Mouse (Mus musculus): ENCODE measurements around the gene Palld. TPM values are rescaled to one million over a fixed set of nuclear protein-coding genes. Genes with fewer than 3 reads are reported as not detected.

Gene Palld
- total and polyA plus RNA-seq, 2 experiments from 2014 or later = 10.7 to 11.0 TPM

DNA sequence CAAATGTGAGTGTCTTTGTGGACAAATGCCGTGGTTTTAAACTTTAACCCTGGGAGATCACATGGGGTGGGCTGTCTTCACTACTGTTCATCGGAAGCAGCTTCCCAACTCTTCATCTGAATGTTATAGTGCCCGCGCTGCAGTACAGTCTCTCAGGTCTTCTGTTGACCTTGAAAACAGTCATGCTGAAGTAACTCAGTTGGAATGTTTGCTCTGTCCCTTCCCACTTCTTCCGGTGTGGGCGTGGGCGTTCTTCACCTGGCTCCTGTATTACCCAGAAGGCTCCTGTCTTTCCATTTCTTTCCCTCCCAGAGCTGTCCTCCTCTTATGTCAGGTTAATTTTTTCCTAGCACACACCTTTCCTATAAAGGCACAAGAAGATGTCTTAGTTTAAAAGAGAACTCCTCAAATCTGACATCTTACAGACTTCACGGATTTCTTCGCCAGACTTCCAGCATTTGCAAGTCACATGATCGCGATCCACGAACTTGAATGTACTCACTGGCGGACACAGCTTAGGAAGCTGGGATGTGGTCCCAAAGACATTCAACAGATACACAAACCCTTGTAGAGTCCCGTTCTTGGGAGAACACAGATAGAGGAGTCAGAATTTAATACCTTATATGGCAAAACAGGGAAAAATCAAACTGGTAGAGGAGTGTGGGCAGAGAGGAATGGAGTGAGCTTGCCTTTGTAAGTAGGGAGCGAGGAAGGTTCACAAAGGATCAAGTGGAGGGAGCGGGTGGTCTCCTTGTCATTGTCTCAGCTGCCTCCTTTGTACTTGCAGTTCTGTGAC, 189.1 kb downstream of the Palld start:
- Histone ChIP-seq H3K36me3 (ENCODE audit: insufficient read depth) (no peaks in the 10 kb centered on the region), H3K4me2 (ENCODE audit: low read depth) (no peak overlapping the region), H3K27ac (ENCODE audit: low read depth, low read length) (no peak overlapping the region), H3K4me1 (ENCODE audit: insufficient read depth) (no peaks in the 10 kb centered on the region), H3K4me3 (ENCODE audit: low read depth, low read length) (no peak overlapping the region), H3K9me3 (ENCODE audit: low read length) (no peaks in the 10 kb centered on the region), H3K27me3 (ENCODE audit: insufficient read depth, low read length) (no peaks in the 10 kb centered on the region), H3K9ac (no peak overlapping the region)
- 89% methylated on average over 16 of the region's 16 CpGs for WGBS
- TF ChIP-seq CTCF (IDR thresholded peaks at IDR 0.05; ENCODE audit: low read depth) = no peak
- ATAC-seq (no peak), DNase-seq (no peak)

DNA sequence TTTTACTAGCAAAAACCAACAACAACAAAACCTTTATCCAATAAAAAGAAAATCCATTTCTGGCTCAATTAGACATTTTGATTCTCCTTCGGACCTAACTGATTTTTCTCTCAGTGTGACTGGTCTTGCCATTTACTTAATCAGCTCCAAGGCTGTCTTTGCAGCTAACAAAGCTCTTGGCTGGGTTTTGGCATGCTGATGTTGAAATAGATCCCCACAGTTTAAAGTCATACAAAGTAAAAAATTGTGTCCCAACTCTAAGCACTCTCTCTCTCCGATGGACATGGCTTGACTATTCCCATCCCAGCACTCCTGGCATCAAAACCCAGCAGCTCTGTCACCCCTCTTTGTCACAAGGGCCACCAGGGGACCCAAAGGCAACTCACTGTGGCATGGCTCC, 190.1 kb downstream of the Palld start:
- DNase-seq (no peak), ATAC-seq (no peak)
- no peaks in the 10 kb centered on the region for H3K36me3 ChIP-seq (ENCODE audit: insufficient read depth)
- no peak overlapping the region for H3K4me3 ChIP-seq (ENCODE audit: low read depth, low read length)
- no peaks in the 10 kb centered on the region for H3K9me3 ChIP-seq (ENCODE audit: low read length)
- TF ChIP-seq CTCF (IDR thresholded peaks at IDR 0.05; ENCODE audit: low read depth) = no peak
- no peak overlapping the region for H3K4me2 ChIP-seq (ENCODE audit: low read depth)
- no peak overlapping the region for H3K27ac ChIP-seq (ENCODE audit: low read depth, low read length)
- H3K27me3 ChIP-seq (ENCODE audit: insufficient read depth, low read length) = no peaks in the 10 kb centered on the region
- no peaks in the 10 kb centered on the region for H3K4me1 ChIP-seq (ENCODE audit: insufficient read depth)
- H3K9ac ChIP-seq = no peak overlapping the region
- 81% methylated on average over 2 of the region's 2 CpGs for WGBS

DNA sequence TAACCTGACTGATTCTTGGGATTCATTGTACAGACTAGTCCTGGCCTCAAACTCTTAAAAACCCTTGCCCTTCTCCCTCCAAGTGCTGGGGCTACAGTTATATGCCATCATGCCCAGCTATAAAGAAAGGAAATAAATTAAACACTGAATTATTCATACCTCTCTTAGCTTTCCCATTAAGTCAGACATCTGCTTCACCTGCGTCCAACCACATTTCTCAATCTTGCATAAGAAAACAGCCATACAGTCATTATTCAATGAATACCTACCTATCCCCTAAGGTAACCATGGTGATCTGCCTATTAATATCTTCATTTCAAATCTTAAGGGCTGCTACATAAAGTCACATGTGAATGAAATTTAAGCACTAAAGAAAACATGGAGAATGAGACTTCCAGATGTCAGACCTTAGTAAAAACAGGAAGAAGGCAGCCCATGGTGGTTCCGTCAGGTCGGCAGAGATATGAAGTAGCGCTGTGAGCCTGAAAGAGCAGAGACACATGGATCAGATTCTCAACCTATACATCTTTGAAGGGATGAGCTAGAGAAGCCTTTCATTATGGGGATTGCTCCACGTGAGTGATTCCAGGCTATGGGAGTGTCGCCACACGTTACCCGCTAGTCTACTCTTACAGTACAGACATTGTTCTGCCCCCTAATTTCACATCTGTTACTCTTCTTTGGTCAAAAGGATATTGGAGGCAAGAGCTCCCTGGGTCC, 193.7 kb downstream of the Palld start:
- Histone ChIP-seq H3K9me3 (ENCODE audit: low read length) (no peaks in the 10 kb centered on the region), H3K27ac (ENCODE audit: low read depth, low read length) (no peak overlapping the region), H3K4me1 (ENCODE audit: insufficient read depth) (no peaks in the 10 kb centered on the region), H3K36me3 (ENCODE audit: insufficient read depth) (no peaks in the 10 kb centered on the region), H3K9ac (no peak overlapping the region), H3K4me2 (ENCODE audit: low read depth) (no peak overlapping the region), H3K4me3 (ENCODE audit: low read depth, low read length) (no peak overlapping the region), H3K27me3 (ENCODE audit: insufficient read depth, low read length) (no peaks in the 10 kb centered on the region)
- no peak for TF ChIP-seq CTCF (IDR thresholded peaks at IDR 0.05; ENCODE audit: low read depth)
- DNase-seq = peak; percentile 13
- whole genome bisulfite sequencing = 62% methylated on average over 8 of the region's 8 CpGs
- ATAC-seq = peak; percentile 55; the same call in 1 of the 2 replicates

DNA sequence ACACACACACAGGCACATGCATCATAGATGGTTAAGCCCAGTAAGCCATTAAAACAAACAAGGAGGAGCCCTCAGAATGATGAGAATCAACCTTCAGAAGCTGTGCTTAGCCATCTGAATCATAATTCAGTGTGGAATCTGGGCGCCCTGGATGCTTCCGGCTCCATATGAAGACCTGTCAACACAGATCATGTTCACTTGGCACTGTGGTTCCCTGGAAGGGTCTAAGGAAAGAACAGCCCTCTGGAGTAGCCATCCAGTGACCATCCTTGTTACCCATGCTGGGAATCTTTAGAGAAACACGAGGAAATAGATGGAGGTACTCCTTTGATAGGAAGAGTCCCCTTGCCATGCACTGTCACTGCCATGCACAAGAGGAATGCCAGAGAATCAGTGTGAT, 197.0 kb downstream of the Palld start:
- Histone ChIP-seq H3K9me3 (ENCODE audit: low read length) (no peaks in the 10 kb centered on the region), H3K36me3 (ENCODE audit: insufficient read depth) (no peaks in the 10 kb centered on the region), H3K4me1 (ENCODE audit: insufficient read depth) (peaks cover 10% of the 10 kb centered on the region), H3K27ac (ENCODE audit: low read depth, low read length) (no peak overlapping the region), H3K4me3 (ENCODE audit: low read depth, low read length) (no peak overlapping the region), H3K4me2 (ENCODE audit: low read depth) (no peak overlapping the region), H3K9ac (no peak overlapping the region), H3K27me3 (ENCODE audit: insufficient read depth, low read length) (no peaks in the 10 kb centered on the region)
- WGBS = 81% methylated on average over 3 of the region's 3 CpGs
- ATAC-seq (no peak), DNase-seq (no peak)
- TF ChIP-seq CTCF (IDR thresholded peaks at IDR 0.05; ENCODE audit: low read depth) = no peak

DNA sequence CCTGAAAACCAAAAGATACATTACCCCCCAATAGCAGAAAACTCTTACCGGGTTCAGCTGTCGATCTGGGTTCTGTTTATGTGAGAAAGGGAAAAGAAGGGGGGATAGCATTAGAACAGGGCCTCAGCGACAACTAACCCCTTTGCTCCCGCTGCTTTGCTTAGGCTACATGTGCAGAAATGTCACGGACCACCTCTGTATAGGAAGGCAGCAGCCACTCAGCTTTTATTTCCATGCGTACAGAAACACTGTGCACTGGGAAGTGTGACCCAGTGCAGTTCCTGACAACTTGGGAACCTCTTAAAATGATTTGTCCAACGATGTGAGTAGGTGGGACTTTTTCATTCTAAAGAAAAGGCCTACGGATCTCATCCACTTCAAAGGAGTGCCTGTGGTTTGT, 200.4 kb downstream of the Palld start:
- no peak for ATAC-seq
- no peak for TF ChIP-seq CTCF (IDR thresholded peaks at IDR 0.05; ENCODE audit: low read depth)
- 39% methylated on average over 8 of the region's 8 CpGs for WGBS

DNA sequence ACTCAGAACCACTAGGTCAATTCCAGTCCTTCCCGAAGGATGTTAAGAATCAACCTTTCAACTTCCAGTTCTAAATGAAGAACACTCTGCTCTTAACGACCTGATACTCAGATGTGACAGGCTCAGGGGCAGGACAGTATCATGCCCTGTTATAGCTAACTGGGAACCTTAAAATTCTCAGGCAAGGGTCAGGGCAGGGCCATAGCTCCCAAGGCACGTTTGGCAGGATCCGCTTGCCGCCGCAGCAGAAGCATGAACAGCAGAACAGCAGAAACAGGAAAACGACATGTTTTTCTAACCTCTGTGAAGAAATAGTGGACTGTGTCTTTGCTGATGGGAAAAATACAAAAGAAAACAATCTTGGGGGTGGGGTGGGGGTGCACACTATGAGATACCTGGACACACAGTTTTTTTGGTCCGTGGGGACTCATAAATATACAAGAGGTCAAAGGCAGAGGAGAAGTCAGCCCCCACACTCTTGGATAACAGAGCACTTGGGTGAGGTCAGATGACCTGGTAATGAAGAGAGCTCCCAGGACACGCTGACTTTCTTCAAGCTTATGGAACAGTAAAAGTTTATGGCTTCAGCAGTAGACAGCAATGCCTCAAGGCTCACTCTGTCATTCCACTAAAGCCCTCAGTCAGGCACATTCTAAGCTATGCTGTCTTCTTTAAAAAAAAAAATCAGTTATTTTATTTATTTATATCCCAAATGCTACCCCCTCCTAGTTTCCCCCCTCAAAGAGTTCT, 201.4 kb downstream of the Palld start:
- TF ChIP-seq CTCF (IDR thresholded peaks at IDR 0.05; ENCODE audit: low read depth) = no peak
- H3K9ac ChIP-seq = no peak overlapping the region
- H3K27ac ChIP-seq (ENCODE audit: low read depth, low read length) = no peak overlapping the region
- H3K27me3 ChIP-seq (ENCODE audit: insufficient read depth, low read length) = no peaks in the 10 kb centered on the region
- no peaks in the 10 kb centered on the region for H3K9me3 ChIP-seq (ENCODE audit: low read length)
- ATAC-seq (no peak), DNase-seq (no peak)
- WGBS = 79% methylated on average over 9 of the region's 9 CpGs
- peaks cover 10% of the 10 kb centered on the region for H3K4me1 ChIP-seq (ENCODE audit: insufficient read depth)
- no peak overlapping the region for H3K4me3 ChIP-seq (ENCODE audit: low read depth, low read length)
- no peak overlapping the region for H3K4me2 ChIP-seq (ENCODE audit: low read depth)
- no peaks in the 10 kb centered on the region for H3K36me3 ChIP-seq (ENCODE audit: insufficient read depth)

More for the DNA sequence above, 200.4 kb downstream of the Palld start:
- no peaks in the 10 kb centered on the region for H3K27me3 ChIP-seq (ENCODE audit: insufficient read depth, low read length)
- no peak overlapping the region for H3K4me2 ChIP-seq (ENCODE audit: low read depth)
- DNase-seq = no peak
- H3K9ac ChIP-seq = no peak overlapping the region
- no peak overlapping the region for H3K27ac ChIP-seq (ENCODE audit: low read depth, low read length)
- H3K36me3 ChIP-seq (ENCODE audit: insufficient read depth) = no peaks in the 10 kb centered on the region
- H3K4me1 ChIP-seq (ENCODE audit: insufficient read depth) = peaks cover 10% of the 10 kb centered on the region
- no peaks in the 10 kb centered on the region for H3K9me3 ChIP-seq (ENCODE audit: low read length)
- no peak overlapping the region for H3K4me3 ChIP-seq (ENCODE audit: low read depth, low read length)
